Mouse (Mus musculus) cerebellum, postnatal 10 days (tissue): ENCODE results near the gene Kif6.
A peak's percentile ranks its signal among the peaks of the same experiment; 100 is the strongest.

Source experiments
- DNase-seq, 2 experiments: peaks; one replicate each; pipeline ENCODE4 v3.0.0; 2021; ENCODE audit warnings: mixed read lengths in 2 of 2

Kif6 gene

DNA sequence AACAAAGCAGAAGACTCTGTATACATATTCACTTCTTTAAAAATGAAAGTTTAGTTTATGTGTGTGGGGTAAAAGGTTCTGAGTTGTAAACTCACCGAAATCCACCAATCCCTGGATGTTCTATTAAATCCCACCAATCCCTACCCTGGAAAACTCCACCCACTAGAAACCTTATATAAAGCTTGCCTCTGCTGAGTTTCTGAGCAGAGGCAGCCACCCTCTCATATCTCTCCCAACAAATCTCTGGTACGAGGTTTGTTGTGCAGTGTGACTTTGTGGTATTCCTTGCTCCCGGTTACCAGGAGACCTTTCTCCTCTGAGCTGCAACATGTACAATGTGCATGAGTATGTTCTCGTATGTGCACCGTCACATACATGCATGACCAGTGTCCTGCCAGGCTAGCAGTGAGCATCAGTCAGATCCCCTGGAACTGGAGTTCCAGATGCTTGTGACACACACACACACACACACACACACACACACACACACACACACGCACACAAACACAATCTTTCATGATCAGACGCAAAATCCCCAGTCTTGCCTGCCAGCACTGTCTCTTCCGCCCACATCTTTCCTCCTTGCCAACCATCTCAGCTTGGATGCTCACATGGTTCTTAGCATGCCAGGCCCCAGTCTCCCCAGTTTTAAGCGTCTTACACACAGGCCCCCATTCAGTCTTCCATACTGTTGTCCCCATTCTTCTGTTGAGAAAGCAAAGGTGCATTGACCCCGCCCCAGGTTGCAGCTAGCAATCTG is 245.3 kb downstream of the Kif6 start:
- DNase-seq = no peak

DNA sequence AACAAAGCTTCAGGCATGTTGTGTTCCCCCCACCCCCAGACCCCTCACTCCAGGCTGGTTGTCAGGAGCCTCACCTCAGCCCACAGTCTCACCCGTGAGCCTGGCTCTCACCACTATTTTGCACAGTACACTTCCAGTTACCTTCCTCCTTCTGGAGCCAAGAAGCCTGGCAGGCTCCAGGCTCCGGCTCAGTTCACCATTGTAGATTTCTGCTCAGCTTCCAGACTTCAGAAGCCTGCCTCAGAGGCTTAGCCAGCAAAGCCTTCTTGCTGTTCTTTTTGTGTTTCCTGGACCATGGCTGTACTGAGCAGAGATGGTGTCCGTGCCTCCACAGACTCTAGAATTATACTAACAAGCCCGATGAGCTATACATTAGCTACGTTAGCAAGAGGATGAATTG is 248.7 kb downstream of the Kif6 start:
- peak; percentile 65 to 68 for DNase-seq

DNA sequence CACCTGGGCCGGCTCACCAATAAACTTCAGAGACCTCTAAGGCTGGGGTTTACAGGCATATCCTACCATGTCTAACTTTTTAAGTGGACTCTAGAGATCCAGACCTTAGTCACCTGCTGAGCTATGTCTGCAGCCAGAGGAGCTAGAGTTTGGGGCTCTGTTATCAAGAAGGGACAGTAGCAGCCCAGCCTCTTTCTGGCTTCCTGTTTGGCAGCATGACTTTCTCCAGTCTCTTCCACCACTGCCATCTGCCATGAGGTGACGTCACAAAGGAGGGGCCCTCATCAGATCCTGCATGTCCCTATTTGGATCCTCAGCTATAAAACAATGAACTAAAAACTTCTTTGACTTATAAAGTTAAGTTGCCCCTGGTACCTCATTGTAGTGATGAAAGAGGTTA is 250.7 kb downstream of the Kif6 start:
- DNase-seq = no peak

DNA sequence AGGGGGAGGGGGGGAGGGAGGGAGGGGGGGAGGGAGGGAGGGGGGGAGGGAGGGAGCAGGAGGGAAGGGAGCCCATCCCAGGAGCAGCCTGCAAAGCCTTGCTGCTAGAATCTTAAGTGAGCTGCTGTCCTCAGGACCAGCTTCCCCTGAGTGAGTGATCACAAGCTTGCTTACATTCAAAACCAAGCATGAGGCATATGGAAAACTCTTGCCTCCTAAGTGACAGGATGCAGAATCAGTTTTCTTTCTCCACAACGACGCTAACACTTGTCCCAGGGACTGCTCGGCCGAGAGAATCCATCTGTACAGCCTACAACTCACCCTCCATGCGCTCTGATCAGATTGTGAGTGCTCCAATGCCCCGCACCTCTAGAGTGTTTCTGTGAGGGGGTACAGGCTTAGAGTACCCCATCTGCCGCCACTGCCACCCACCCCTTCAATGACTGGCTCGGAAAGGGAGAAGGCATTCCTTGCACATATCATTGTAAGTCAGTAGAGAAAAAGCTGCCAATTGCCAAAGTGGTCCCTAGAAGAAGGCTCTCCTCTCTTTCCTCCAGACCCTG is 251.8 kb downstream of the Kif6 start:
- no peak for DNase-seq

DNA sequence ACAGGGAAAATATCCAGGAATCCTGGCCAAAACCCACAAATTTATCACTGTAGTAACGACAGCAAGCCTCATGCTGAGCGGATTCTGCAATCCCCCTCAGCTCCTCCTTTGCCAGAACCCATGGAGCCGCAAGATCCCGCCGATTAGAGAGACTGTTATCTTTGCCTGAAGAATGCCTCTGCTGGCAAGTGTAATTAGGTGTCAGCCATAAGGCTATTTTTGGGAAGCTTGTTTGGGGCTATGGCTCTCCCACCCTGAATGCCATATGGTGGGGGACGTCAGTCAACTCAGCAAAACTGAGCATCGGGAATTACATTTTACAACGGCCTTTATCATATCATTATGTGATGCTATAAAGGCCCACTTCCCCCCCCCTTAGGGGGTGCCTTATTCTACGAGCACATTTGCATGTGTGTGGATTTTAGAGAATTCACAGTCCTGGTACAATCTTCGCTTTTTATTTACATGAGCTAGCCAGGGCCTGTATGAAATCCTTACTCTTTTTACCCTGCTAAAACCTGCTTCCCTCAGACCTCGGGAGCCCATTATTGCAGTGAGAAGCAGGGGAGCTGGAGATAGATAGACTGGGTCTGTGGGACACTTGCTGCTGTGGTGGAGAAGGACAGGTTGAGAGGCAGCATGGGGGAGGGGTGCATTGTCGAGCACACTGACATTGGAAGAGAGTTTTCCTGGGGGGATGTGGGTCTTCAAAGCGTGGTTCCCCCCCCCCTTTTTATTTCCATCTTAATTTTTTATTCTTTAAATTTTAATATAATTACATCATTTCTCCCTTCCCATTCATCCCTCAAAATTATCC is 252.6 kb downstream of the Kif6 start:
- DNase-seq = peak; percentile 75 to 84

DNA sequence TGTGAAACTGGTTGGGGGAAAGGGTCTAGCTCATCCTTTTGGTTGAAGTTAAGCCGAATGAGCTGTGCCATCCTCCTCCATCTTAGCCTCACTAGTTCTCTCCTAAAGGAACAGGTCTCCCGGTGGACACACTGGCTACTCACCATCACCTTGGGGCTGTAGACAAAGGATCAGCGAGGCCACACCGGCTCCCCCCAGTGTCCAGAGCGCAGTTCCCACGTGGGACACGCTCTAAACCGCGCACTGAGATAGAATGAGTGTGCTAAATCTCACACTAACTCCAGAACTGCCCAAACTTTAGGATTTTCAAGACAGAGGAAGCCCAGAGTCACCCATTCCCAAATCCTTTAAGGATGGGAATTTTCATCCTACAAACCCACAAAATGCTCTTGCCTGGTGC is 254.3 kb downstream of the Kif6 start:
- no peak for DNase-seq

DNA sequence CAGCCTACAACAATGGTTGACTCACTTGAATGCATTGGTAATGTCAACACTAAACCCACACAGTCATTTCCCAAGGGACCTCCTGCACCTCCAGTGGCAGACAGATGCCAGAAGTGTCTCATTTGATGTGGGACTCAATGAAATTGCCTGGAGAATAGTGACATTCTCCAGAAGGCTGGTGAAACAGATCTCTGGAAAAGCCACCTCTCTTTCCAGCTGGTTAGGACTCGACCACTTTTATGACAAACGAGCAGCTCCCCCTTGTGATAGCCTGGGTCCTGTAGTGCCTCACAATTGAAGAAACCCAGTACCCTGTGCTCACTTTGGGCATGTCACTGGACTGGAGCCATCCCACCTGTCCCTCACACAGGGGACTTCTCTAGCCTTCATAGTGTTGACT is 257.4 kb downstream of the Kif6 start:
- peak; percentile 57 to 65 for DNase-seq

DNA sequence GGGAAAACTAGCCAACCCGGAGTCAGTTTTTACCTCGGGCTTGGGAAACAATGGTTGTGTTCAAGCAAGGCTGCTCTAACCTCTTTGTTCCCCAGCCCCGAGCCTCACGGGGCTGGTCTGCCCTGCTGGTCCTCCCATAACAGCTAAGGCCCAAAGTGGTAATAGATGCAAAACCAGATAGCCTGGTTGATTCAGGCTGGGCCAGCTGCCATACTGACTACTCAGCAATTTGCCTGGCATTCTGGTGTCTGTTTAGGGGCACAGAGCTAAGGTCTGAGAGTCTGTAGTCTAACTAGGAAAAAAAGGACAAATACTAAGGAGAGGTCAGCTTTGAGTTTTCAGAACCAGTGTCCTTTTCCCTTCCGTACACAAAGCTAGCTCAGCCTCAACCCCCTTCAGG is 259.8 kb downstream of the Kif6 start:
- peak in 1 of 2 experiments; percentile 48 for DNase-seq

DNA sequence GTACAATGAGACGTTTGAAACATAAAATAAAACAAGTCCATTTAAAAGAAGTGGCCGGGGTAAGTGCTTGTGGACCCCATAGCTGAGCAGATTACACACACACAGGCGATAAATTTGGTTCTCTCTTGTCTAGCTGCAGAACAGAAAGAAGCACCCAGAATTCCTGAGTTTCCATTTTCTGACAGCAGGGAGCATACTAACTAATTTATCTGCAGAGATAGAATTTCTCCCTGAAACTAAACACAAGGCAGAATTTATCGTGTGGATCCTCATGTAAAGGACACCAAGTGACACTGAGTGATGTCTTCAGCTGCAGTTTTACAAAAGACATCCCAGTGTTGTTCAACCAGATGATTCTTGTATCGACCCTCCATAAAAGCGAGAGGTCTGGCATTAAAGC is 260.5 kb downstream of the Kif6 start:
- DNase-seq = no peak

DNA sequence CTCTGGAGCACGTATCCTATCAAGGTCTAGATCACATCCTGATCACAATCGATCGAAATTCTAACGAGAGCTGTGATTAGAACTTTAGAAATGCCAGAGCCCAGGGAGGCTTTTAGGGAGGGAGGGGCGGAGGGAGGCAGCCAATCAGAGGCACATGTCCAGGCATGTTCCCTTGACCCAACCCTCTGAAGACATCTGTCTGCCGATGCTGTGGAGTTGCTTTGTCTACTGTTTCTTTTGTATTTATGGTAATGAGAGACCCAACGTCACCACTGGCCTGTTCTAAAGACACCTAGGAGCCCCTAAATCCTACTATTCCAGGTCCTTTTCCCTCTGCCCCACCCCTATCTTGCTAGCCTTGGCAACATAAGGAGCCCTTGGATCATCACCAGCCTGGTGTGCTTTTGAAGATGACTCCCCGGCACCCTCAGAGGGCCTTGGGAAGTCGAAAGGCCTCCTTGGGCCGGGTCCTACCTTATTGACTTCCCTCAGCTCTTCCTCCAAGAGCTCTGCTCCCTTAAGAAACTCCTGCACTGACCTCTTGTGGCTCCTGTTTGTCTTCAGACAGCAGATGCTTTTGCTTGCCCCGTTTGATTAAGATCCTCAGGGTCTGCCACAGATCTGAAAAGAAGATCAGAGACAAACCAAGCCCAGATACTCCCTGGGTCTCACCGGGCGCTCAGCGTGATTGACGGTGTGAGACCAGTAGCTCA is 261.2 kb downstream of the Kif6 start:
- DNase-seq = peak in 1 of 2 experiments; percentile 42

DNA sequence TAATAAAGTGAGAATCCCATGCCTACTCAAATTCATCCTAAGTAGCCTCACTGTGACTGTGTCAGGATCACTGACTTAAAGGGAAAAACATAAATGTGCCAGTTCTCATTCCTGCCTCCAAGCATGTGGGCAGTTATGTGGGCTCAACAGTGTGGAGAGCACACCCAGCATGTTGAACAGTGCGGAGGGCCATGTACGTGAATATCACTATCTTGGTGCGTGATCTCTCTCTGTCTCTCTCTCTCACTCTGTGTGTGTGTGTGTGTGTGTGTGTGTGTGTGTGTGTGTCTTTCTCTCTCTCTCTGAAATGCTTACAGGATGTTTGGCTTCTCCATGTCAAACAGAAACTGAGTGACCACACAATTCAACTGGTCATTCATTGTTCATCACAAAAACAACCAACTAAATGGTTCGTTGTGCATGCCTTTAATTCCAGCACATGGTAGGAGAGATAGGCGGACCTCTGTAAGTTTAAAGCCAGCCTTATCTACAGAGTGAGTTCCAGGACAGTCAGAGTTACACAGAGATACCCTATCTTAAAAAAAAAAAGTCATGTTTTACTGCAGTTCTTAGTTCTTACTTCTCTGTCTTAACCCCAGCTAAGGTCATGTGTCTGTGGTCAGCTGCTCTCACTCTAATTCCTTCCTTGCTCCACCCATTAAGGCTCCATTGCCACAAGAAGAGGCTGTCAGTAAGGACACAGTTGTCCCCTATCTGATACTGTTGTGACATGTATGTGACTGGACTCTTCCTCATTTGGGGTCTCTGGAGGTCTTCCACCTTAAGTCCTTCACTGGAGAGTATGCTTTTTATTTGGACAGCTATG is 266.2 kb downstream of the Kif6 start:
- DNase-seq = no peak

DNA sequence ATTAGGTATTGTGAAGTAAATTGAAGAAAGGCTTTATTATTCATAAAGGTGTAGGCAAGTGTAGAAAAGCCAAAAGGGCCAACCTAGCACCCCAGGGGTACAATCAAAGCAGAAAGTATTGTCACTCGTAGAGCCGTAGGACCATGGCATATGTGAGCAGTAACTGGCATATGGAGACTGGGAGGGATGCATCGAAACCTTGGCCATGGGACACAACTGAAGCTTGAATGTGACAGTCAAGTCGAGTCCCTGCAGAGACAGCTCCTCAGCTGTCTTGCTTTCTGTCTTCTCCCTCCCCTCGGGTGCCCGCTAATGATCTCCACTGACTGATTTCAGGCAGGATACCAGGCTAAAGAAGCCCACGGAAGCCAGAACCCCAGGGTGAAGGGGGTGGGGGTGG is 266.9 kb downstream of the Kif6 start:
- peak; percentile 46 to 63 for DNase-seq

DNA sequence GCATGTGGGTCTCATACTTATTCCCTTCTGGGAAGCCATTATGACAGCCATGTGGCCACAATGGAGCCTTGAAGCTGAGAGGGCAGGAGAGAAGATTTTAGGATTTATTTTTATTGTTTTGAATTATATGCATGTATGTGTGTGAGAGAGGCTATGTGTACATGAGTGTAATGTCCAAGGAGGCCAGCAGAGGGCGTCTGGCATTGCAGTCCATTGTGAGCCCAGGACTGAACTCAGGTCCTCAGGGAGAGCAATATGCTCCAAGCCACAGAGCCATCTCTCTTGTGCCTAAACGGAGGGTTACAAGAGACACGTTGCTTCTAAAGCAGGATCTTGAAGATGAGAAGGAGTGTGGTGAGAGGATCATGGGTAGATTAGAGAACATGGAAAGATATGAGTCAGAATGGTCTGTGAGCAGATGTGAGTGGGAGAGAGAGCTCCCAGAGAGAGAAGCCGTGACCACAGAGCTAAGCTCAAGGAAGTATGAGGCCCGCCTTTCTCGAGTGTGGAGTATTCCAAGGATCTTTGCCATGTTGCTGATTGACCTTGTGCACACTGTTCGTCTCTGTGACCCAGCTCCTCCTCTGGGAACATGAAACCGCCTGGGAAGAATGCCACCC is 268.3 kb downstream of the Kif6 start:
- DNase-seq = peak in 1 of 2 experiments; percentile 56

DNA sequence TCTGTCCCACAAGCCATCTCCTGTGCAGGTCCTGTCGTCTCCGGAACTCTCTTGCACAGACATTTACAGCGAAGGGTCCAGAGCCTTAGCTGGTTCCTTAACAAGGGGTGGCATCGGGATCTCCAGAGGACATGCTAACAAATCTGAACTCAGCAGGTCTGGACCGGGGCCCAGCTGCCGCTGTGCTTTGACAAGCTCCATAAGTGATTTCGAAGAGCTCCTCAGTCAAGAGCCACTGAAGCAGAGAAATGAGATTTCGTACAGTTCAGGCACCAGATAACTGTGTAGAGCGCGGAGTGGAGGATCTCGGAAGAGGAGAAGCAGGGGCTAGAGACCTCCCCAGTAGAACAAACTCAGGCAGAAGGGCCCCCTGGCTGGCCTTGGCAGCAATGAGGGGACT is 270.1 kb downstream of the Kif6 start:
- peak; percentile 81 to 86 for DNase-seq

DNA sequence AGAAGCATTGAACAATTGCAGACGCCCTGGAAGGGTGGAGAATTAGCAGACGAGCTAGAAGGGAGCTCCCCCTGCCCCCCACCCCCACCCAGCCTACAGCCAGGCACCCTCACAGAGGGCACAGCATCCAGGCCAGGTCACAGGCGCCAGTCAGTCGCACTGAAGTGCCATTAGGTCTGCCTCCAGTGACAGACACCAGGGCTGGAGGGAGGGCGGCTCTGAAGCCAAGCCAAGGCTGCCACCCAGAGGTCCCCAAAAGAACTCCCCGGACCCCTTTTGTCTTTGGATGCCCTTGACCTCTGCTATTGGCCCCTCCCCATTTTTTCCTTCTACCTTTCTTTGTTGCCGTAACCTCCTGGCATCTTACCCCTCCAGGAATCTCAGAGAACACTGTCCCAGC is 274.7 kb downstream of the Kif6 start:
- peak; percentile 73 to 75 for DNase-seq

DNA sequence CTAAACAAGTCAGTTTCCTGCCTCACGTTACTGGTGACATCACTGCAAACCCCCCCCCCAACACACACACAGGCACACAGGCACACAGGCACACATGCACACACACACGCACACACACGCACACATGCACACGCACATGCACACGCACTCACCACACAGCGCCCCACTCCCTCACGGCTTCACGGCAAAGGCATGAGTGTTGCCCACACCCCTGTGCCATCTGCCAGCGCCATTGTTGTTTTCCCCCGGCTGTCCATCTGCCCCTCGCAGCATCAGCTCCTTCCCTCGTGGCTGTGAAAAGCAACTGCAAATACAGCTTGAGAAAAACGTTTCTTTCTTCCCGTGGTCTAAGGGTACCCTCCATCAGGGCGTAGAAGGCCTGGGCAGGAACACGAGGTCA is 275.9 kb downstream of the Kif6 start:
- DNase-seq = peak; percentile 62 to 66

DNA sequence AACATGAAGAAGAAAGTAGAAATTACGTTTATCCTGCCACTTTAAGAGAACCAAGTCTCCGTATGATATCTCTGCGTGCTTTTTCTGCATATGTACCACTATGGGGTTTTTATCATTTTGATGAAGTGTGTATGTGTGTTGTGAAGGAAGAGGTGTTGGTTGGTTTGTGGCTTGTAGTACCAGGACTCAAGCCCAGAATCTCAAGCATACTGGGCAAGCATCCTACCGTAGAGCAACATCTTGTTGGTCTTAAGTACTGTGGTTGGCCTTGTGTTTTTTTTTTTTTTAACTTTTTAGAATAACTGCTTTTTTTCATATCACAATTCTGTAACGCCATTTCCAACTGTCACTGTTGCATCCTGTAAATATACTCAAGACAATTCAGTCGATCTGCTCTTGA is 277.5 kb downstream of the Kif6 start:
- DNase-seq = no peak

DNA sequence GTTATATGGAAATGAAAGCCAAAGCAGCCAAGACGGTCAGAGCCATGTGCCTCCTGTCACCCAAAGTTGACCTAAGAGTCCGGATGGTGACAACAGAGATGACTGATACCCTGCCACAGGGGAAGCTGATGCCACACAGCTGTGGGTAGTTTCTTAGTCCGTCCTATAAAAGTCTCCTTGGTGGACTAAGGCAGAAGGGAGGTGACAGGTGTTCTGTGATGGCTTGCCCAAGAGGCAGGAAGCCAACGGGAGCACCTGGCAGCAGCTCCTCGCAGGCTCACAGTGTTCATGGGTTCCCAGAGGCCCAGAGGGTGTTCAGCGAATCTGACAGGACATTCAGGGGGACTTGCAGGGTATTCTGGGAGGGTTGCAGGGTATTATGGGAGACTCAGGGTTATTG is 279.5 kb downstream of the Kif6 start:
- DNase-seq = no peak

DNA sequence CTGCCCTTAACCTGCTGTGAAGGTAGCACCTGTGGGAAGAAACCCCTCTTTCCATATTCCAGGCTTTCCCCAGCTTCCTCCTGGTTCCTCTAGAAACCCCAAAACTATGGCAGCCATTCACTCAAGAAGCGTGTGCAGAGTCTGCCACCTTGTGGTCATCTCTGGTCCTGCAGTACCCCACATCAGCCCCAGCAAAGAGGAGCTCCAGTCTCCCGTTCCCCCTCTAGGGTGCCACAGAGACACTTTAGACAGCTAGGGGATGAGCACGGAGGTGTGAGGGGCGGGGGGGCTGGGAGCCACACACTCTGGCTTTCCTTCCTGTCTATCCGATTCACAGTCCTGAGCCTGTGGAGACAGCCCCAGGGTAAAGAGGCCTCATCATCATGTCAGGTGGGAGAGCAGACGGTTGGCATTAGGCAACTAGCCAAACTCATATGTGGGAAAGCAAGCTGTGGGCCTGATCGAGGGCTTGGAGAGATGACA is 284.0 kb downstream of the Kif6 start:
- peak; percentile 90 to 93 for DNase-seq

DNA sequence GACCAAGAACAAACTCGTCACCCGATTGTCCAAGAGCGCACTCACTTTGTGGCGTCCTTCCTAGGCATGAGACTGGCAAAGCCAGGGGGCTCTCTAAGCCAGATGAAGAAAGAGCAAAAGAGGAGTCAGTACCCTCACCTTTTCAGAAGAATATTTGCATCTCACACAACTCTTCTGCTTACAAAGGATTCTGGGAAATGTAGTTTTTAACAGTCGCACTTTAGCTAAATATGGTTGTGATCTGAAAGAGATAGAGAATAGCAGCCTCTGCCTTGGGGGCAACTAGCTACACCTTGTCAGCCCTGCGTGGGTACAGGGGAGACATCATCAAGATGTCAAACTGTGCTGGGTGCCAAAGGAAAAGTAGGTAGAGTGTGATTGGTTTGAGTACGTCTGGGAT is 287.7 kb downstream of the Kif6 start:
- DNase-seq = no peak

DNA sequence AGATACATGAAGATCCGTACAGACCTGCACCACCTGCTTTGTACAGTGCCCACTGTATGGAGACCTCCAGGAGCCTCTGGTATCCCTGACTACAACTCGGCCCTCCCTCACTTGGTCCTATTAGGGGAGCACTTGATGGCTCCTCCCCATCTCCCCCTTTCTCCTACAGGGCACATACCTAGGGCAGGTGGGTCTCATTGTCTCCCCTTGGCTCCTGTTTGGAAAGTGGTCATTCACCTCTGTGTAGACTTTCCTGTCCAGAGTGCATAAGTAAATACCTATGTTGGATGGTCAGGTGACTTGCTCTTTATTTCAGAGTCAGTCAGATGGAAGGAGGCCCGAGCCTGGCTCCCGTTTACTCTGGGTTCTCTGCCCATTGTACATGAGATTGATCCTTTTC is 308.5 kb downstream of the Kif6 start:
- DNase-seq = no peak

DNA sequence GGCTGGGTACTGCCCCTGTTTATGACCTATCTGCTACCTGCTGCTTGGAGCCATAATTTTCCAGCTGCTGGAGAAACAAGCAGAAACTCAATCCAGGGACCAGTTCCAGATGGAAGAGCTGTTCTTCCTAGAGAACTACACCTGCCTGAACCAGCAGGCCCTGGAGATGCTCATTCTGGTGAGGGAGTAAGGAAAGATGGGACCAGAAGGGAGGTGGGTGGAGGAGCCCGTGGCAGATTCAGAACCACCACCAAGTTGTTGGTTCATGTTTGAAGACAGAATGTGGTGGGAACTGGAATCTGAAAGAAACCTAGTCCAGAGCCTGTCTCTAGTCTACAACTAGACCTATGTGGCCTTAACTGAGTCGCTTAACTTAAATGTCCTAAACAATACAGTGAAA is 312.7 kb downstream of the Kif6 start:
- no peak for DNase-seq
